Mouse (Mus musculus): ENCODE results near the gene Trim7.
"Not testable (repeated sequence)": the region's sequence is repeated elsewhere in the genome, so short reads cannot be mapped to it uniquely, and the experiment has no call there.

The Trim7 gene

DNA sequence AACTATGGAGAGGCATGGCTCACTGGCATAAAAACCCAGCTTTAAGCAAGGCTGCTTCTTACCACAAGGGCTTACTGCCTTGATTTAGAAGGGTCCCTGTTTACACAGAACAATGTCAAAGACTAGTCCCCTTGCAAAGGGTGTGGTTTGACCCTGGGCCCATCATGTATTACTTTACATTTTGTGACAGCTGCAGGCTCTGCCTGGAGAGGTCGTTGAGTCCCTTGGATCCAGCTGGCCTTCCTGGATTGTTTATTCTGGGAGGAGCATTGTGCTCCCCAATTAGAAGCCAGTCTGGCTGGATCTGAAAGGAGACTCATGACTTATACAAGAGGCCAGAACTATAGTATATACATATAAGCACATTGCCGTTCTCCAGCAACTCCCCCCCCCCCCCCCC, 24.3 kb downstream of the Trim7 start:
- no peak for DNase-seq (ENCODE audit: low spot score)

- DNase-seq (ENCODE audit: low spot score): no peak
Measured at GRCm38 (mm10) chr11:48851270-48851995, 25.5 kb downstream of the Trim7 start.

GRCm38 (mm10) chr11:48852190-48852589, 26.2 kb downstream of the Trim7 start:
- no peak for DNase-seq (ENCODE audit: low spot score)

DNA sequence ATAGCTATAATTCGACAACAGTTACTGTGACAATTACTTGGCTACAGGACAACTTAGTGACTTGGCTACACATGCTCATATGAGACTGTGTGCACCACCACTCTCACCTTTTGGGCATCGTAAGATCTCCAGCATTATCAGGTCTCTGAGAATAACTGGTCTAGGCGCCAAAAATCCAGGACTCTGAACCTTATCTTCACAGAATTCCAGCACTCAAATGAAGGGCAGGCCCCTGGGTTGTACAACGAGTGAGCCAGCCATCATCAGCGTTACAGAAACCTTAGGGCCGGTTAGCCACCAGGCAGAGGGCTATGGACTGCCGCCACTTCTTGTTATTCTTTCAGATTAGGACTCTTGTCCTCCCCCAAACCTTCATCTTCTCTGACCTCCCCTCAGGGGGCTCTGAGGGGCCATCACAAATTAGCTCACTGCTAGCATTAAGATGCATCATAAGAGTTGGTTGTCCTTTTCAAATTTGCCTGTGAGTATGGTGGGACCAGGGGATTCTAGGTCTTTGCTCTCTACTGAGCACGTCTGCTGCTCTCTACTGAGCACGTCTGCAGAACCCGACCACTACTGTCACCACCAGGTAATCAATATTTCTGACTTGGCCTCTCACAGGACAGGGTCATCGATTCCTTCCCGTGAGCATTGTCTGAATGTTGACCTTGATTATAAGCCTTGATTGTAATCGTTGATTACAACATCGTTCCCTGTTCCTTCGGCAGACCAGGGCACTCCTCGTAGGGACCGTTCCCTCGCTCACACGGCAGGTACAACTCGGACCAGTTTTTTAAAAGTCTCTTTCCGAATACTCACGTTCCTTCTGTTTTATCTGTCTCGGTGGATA, 26.9 kb downstream of the Trim7 start:
- no peak for DNase-seq (ENCODE audit: low spot score)

DNA sequence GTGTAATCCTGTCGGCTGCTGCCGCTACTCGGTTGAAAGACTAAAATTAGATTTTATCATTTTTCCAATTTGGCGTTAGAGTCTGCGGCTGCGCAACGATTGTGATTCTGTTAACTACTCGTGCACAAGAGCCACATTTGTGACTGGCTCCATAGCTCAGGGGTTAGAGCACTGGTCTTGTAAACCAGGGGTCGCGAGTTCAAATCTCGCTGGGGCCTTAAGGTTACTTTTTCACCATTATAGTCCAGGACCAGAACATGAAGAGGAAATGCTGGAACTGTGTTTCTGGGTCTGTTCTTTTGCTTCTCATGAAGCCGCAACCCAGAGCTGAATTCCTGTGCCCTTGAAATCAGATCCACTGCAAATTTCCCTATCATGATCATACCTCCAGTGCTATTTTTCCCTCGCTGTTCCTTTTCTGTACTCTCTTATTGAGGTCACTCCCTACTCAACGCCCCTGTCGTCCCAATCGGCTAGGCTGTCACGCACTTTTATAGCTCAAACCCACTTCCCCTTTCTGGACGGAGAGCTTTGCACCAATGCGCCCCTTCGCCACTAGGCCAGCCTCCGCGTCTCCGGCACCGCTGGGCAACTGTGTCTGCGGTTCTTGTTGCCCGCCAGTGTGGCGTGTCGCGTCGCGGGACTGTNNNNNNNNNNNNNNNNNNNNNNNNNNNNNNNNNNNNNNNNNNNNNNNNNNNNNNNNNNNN, 27.7 kb downstream of the Trim7 start:
- peak; percentile 83 for DNase-seq (ENCODE audit: low spot score)

GRCm38 (mm10) chr11:48859014-48859413, 33.1 kb downstream of the Trim7 start:
- no peak for DNase-seq (ENCODE audit: low spot score)

DNA sequence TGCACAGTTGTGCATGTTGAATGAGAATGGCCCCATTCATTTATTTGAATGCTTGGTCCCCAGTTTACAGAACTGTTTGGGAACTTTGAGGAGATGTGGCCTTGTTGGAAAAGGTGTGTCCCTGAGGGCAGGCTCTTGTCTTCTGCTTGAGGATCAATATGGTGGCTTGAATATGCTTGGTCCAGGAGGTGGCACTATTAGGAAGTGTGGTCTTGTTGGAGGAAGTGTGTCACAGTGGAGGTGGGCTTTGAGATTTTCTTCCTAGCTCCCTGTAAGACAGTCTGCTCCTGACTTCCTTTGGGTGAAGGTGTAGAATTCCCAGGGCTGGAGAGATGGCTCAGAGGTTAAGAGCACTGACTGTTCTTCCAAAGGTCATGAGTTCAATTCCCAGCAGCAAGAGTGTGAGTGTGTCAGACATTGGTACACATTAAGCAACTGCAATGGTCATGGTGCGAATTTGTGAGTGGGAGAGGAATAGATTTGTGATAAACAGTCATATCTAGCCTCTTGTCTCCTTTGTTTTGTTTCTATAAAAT, 36.9 kb downstream of the Trim7 start:
- DNase-seq (ENCODE audit: low spot score): no peak

DNA sequence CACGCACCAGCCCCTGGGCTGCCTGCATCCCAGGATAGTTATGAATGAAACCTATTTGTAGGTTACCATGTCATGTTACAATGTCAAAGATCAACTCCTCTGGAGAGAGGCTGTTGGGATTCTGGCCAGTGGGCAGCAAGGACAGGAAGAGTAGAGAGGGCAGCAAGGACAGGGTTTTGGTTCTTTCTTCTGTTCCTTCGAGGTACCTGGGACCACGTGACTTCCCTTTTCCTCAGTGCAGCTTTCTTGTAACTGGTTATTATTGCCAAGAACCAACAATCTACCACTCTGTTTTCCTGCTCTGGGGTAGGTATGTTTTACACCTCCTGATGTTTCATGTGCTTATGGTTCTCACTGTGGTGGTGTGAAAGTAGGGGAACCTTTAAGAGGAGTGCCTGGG, 37.9 kb downstream of the Trim7 start:
- no peak for DNase-seq (ENCODE audit: low spot score)

DNA sequence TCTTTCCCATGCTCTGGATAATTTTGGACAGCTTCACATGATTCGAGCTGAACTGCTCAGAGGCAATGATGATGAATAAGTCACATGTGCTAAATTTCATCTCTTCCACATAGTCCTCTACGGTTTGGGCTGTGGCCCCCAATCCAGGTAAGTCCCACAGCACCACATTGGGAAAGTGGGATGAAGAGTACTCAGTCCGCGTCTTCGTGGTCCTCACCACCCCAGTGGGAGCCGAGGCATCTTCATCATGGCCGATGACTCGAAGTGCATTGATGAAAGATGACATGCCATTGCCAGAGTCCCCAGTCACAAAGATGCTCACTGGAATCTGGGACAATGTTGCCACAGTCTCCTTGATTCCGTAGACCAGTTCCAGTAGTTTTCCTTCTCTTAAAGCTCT, 40.5 kb downstream of the Trim7 start:
- no peak for DNase-seq (ENCODE audit: low spot score)

- no peak for DNase-seq (ENCODE audit: low spot score)
Measured at GRCm38 (mm10) chr11:48869380-48870110, 43.6 kb downstream of the Trim7 start.

GRCm38 (mm10) chr11:48870781-48871180, 44.8 kb downstream of the Trim7 start:
- no peak for DNase-seq (ENCODE audit: low spot score)

GRCm38 (mm10) chr11:48871201-48871772, 45.3 kb downstream of the Trim7 start, which contains the start of gene Irgm1:
TSS of gene Irgm1 (minus strand) at chr11:48871683.
- DNase-seq (ENCODE audit: low spot score): peak; percentile 44

DNA sequence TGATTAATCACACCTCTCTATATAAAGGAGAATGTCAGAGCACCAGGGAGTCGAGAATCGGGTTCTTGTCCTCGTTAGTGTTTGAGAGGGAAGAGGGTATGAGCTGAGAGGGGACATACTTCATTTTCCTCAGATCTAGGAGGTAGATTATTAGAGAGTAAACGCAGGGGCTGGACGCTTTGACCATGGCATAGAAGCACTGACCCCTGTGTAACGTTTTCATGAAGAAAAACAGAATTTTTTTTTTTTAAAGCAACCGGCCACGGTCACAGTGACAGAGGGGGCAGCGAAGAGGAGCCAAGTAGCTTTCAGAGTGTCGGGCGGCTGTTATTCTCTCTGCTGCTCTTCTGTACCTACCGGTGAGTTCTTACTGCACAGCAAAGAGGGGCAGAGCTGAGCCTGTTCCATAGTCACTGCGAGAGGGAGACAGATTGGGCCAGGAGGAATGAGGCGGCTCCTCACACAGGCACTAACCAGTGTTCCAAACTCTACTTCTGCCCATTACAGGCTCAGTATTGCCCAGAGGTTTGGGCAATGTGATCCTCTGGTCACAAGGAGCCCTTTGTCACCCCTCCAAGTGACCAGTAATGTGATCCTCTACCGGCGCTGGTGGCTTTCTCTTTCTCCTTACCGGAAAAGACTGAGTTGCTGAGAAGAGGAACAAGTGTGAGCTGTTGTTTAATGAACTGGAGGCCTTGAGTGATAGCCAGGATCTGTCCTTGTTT, 46.0 kb downstream of the Trim7 start:
- DNase-seq (ENCODE audit: low spot score): peak; percentile 23

- DNase-seq (ENCODE audit: low spot score): no peak
Measured at GRCm38 (mm10) chr11:48872695-48873300, 46.9 kb downstream of the Trim7 start.

- DNase-seq (ENCODE audit: low spot score): no peak
Measured at GRCm38 (mm10) chr11:48873591-48874290, 47.8 kb downstream of the Trim7 start.

DNA sequence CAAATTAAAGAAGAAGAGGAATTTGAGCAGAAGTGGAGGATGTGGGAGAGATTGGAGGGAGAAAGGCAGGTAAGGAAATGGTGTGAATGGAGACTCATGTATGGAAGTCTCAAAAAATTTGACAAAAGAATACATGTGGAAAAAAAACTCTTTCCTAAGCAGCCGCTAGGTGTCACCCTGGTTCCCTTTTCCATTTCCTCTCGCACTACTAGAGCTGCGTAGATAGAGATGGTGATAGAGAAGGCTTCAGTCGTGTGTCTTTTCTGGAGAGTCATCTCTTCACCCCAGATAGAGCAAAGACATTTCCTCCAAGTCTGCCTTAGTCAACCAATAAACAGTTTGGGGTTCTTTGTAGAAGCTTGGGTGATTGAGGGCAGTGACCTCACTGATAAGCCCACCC, 48.5 kb downstream of the Trim7 start:
- no peak for DNase-seq (ENCODE audit: low spot score)

DNA sequence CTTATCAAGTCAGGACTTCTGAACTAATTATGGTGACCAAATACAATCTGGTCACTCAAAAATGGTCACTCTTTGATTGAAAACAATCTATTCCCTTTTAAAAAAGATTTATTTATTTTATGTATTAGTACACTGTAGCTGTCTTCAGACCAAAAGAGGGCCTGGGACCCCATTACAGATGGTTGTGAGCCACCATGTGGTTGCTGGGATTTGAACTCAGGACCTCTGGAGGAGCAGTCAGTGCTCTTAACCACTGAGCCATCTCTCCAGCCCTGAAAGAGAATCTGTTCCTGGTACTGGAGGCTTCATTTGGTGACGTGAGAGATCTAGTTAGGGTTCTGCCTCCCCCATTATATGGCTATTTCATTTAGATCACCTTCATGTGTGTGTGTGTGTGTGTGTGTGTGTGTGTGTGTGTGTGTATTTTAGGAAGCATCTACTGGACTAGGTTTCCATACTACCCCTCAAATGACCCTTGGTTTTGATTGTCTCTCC, 49.5 kb downstream of the Trim7 start:
- not testable (repeated sequence) for DNase-seq (ENCODE audit: low spot score)

GRCm38 (mm10) chr11:48876680-48877079, 50.7 kb downstream of the Trim7 start:
- DNase-seq (ENCODE audit: low spot score): no peak

DNA sequence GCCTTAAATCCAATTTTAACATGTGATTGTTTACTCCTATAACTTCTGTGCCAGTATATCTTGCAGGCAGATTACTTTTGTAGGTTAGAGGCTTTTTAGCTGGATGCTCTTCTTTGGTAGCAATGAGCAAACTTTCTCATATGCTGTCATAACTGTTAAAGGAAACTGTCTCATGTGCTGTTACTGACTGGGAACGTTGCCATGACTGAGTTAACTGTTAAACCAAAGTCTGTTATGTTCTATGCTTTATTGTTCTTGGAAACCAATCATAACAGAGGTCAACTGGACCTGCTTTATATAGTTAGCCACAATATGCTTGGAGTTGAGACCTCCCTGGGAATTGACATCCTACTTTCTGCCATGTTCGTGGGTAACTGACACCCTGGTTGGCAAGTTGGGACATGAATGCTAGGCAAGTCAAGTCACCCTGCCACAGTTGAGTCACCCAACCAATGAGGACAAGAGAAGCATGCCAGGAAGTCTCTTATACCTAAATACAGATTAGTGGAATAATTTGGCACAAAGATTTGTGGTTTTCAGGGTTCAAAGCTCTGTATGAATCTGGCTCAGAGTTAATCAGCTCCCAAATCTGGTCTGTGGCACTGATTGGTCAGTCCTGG, 73.0 kb downstream of the Trim7 start:
- DNase-seq (ENCODE audit: low spot score): no peak
